Mouse (Mus musculus) CH12.LX (cell line): ENCODE measurements around the gene Plekhs1.

Source experiments
- CTCF ChIP-seq, 2 experiments: IDR thresholded peaks in 1 of 2; conservative IDR thresholded peaks in 1 of 2; 2 replicates each; pipeline ENCODE4 v1.5.1; 2011 to 2012; ENCODE audit warnings: low read depth in 2 of 2, low read length in 2 of 2, improper control_type of control experiment in 1 of 2, inconsistent platforms in 1 of 2, mild to moderate bottlenecking in 1 of 2, moderate library complexity in 1 of 2
- E2F4 ChIP-seq: IDR thresholded peaks from 2 replicates; pipeline ENCODE4 v1.6.1; 2011; ENCODE audit warnings: low read depth, low read length, improper control_type of control experiment; ENCODE audit not compliant: insufficient replicate concordance
- EP300 ChIP-seq: IDR thresholded peaks from 2 replicates; pipeline ENCODE4 v1.6.1; 2011; ENCODE audit warnings: low read length, improper control_type of control experiment
- MAFK ChIP-seq: IDR thresholded peaks from 2 replicates; pipeline ENCODE4 v1.6.1; 2011; ENCODE audit warnings: low read length, improper control_type of control experiment; ENCODE audit not compliant: insufficient replicate concordance
- MAZ ChIP-seq: IDR thresholded peaks from 2 replicates; pipeline ENCODE4 v1.6.1; 2012; ENCODE audit warnings: low read depth, mild to moderate bottlenecking, inconsistent platforms, low read length, improper control_type of control experiment, moderate library complexity
- NRF1 ChIP-seq: IDR thresholded peaks from 2 replicates; pipeline ENCODE4 v1.6.1; 2014; ENCODE audit warnings: low read depth, mild to moderate bottlenecking, inconsistent platforms, low read length, improper control_type of control experiment, moderate library complexity
- POLR2A ChIP-seq: IDR thresholded peaks from 2 replicates; pipeline ENCODE4 v1.6.1; 2011; ENCODE audit warnings: low read depth, mild to moderate bottlenecking, improper control_type of control experiment, low read length
- SIN3A ChIP-seq: IDR thresholded peaks from 2 replicates; pipeline ENCODE4 v1.6.1; 2012; ENCODE audit warnings: low read length, improper control_type of control experiment, inconsistent platforms
- TCF12 ChIP-seq: IDR thresholded peaks from 2 replicates; pipeline ENCODE4 v1.6.1; 2014; ENCODE audit warnings: low read depth, mild to moderate bottlenecking, inconsistent platforms, low read length, improper control_type of control experiment
- USF1 ChIP-seq: IDR thresholded peaks from 2 replicates; pipeline ENCODE4 v1.6.1; 2014; ENCODE audit warnings: low read depth, mild to moderate bottlenecking, inconsistent platforms, low read length, improper control_type of control experiment

DNA sequence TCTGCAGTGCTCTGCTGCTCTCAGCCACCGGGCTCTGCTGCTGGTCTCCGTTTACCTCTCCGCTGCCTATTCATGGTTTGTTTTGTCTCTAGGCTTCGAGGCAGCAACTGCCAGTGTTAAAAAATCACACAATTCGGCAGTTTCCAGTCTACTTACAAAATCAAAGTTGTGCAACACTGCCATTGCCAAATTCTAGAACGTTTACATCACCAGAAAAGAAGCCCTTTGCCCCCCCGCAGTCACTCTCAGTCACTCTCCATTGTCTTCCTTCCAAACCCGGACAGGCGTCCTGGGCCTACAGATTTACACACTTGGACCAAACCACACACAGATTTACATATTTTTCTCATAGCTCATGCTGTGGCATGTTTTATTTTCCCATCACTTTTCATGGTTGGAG is 73.6 kb downstream of the Plekhs1 start:
- TF ChIP-seq TCF12 (no peak), MAFK (no peak), E2F4 (no peak), CTCF (conservative IDR thresholded peaks at IDR 0.05 in 1 of 2, IDR thresholded peaks at IDR 0.05 in 1 of 2; ENCODE audit: low read depth in 2 of 2, low read length in 2 of 2) (no peak), MAZ (no peak), POLR2A (no peak), NRF1 (no peak), SIN3A (no peak), USF1 (no peak), EP300 (no peak)
